Mouse (Mus musculus) neural tube, embryonic 13.5 days (tissue): ENCODE data around the gene Nacc2. TPM values are rescaled to one million over a fixed set of nuclear protein-coding genes. Genes with fewer than 3 reads are reported as not detected.

ENCODE experiments used
- ATAC-seq: fragments of 200-750 bp; cut with Nextera tagmentation; 2 replicates; pipeline ENCODE4 v1.8.0; 2017; ENCODE audit warnings: low read depth, mild to moderate bottlenecking, moderate TSS enrichment, moderate library complexity
- H3K27ac ChIP-seq: fragments of 300-500 bp; sonication (generic); replicated peaks from 2 replicates; pipeline ENCODE4 v1.5.1; 2015; ENCODE audit warnings: moderate library complexity, mild to moderate bottlenecking, inconsistent platforms
- H3K27me3 ChIP-seq: fragments of 300-500 bp; sonication (generic); 2 replicates; pipeline ENCODE4 v1.6.1; 2015; ENCODE audit warnings: mild to moderate bottlenecking, inconsistent platforms
- H3K36me3 ChIP-seq: fragments of 300-500 bp; sonication (generic); 2 replicates; pipeline ENCODE4 v1.6.1; 2015; ENCODE audit warnings: mild to moderate bottlenecking, inconsistent platforms
- H3K4me1 ChIP-seq: fragments of 300-500 bp; sonication (generic); replicated peaks from 2 replicates; pipeline ENCODE4 v1.6.1; 2015; ENCODE audit warnings: inconsistent platforms
- H3K4me2 ChIP-seq: fragments of 300-500 bp; sonication (generic); 2 replicates; pipeline ENCODE4 v1.6.1; 2015; ENCODE audit warnings: inconsistent platforms, mild to moderate bottlenecking, moderate library complexity
- H3K4me3 ChIP-seq: fragments of 300-500 bp; sonication (generic); 2 replicates; pipeline ENCODE4 v1.5.1; 2015; ENCODE audit warnings: mild to moderate bottlenecking, inconsistent platforms
- H3K9ac ChIP-seq: fragments of 300-500 bp; sonication (generic); 2 replicates; pipeline ENCODE4 v1.6.1; 2015; ENCODE audit warnings: moderate library complexity, mild to moderate bottlenecking, inconsistent platforms
- H3K9me3 ChIP-seq: fragments of 300-500 bp; sonication (generic); 2 replicates; pipeline ENCODE4 v1.6.1; 2016; ENCODE audit warnings: inconsistent platforms
- WGBS: fragments of 180-500 bp; shearing (Covaris S2); methylation state at CpG from one replicate; pipeline ENCODE4 v1.1.7; 2015; 5-methylcytosine and 5-hydroxymethylcytosine counted together
- polyA plus RNA-seq: library from polyadenylated mRNA; unstranded; fragments of >200 nt; fragmentation: Nextera tagmentation; extraction: Ambion mirVana; gene quantifications from 2 replicates; pipeline ENCODE4 v1.2.1, GENCODE M21; 2015

Nacc2 gene
- polyA plus RNA-seq, 1 experiment from 2014 or later = 18.0 TPM

GRCm38 (mm10) chr2:26017326-26017725, 105.7 kb downstream of the Nacc2 start:
- peaks cover 39% of the 10 kb centered on the region for H3K36me3 ChIP-seq
- H3K9me3 ChIP-seq = no peaks in the 10 kb centered on the region
- no peaks in the 10 kb centered on the region for H3K27me3 ChIP-seq
- no peak overlapping the region for H3K4me2 ChIP-seq
- ATAC-seq = no peak
- no peak overlapping the region; the same call in 1 of the 2 replicates for H3K9ac ChIP-seq
- H3K27ac ChIP-seq = no peak overlapping the region
- WGBS = 75% methylated on average over 4 of the region's 4 CpGs
- no peak overlapping the region for H3K4me3 ChIP-seq
- H3K4me1 ChIP-seq = peaks cover 39% of the 10 kb centered on the region

- Histone ChIP-seq H3K4me1 (peaks cover 17% of the 10 kb centered on the region), H3K4me2 (no peak overlapping the region), H3K36me3 (peaks cover 76% of the 10 kb centered on the region), H3K4me3 (no peak overlapping the region), H3K9ac (no peak overlapping the region), H3K27ac (no peak overlapping the region), H3K27me3 (no peaks in the 10 kb centered on the region), H3K9me3 (no peaks in the 10 kb centered on the region)
- no peak for ATAC-seq
- whole genome bisulfite sequencing = 96% methylated on average over 3 of the region's 3 CpGs
Measured at GRCm38 (mm10) chr2:26013674-26014073, 109.3 kb downstream of the Nacc2 start.

GRCm38 (mm10) chr2:26011420-26011819, 111.6 kb downstream of the Nacc2 start:
- Histone ChIP-seq H3K4me1 (no peaks in the 10 kb centered on the region), H3K27me3 (no peaks in the 10 kb centered on the region), H3K9ac (no peak overlapping the region), H3K4me2 (no peak overlapping the region), H3K27ac (no peak overlapping the region), H3K9me3 (no peaks in the 10 kb centered on the region), H3K36me3 (peaks cover 98% of the 10 kb centered on the region), H3K4me3 (no peak overlapping the region)
- ATAC-seq = no peak
- WGBS = 71% methylated on average over 1 of the region's 1 CpGs

Other genes with a start within 250 kb of the Nacc2 start
- 55.6 and 61.4 TPM in 2 replicates for gene Camsap1, start 139.9 kb downstream of the Nacc2 start, polyA plus RNA-seq
- 116 and 124 TPM in 2 replicates for gene Ubac1, start 101.5 kb downstream of the Nacc2 start, polyA plus RNA-seq
- 11.8 and 12.5 TPM in 2 replicates for gene Lhx3, start 85.1 kb upstream of the Nacc2 start, polyA plus RNA-seq
- 13.0 and 13.8 TPM in 2 replicates for gene Qsox2, start 114.3 kb upstream of the Nacc2 start, polyA plus RNA-seq
- 0.06 and 0.08 TPM in 2 replicates for gene Ccdc187, start 171.3 kb upstream of the Nacc2 start, polyA plus RNA-seq
- gene Gpsm1, start 192.3 kb upstream of the Nacc2 start, polyA plus RNA-seq = 109 and 114 TPM in 2 replicates
- gene Dnlz, start 228.9 kb upstream of the Nacc2 start, polyA plus RNA-seq = 30.1 and 34.2 TPM in 2 replicates
- gene Card9, start 237.7 kb upstream of the Nacc2 start, polyA plus RNA-seq = 1.3 and 2.0 TPM in 2 replicates